In the genomic region with DNA sequence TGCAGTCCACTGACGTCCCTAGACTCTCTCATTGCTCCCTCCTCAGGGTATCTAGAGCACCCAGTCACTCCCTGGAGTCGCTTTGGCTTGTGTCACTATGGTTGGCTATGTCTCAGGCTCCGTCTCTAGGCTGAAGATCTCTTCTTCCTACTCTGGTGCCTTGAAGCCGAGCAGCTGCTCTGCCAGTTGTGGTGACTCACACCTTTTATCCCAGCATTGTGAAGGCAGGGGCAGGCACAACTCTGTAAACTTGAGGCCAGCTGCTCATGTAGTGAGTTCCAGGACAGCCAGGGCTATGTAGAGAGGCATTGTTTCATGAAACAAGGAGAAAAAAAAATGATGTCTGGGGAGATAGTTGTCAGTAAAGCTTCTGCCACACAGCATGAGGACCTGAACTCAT, we compare ENCODE assay signal across 20 mouse cellular contexts.
"Had no signal": no experiment of that assay in that cellular context is flagged by ENCODE, and none has a peak within 500 bp of the region (broad histone marks: within the 10 kb centered on the region; RNA-seq: fewer than 3 reads in every experiment).

No protein-coding gene starts in this region.

- H3K4me3 ChIP-seq: limb, embryonic 10.5 days; limb, embryonic 13.5 days; liver, embryonic 12.5 days; liver, embryonic 15.5 days; lung, embryonic 15.5 days; midbrain, embryonic 13.5 days; myocyte; neural tube, embryonic 13.5 days; stomach, embryonic 15.5 days had no signal

- H3K36me3 ChIP-seq: limb, embryonic 10.5 days; limb, embryonic 13.5 days; liver, embryonic 12.5 days; liver, embryonic 15.5 days; lung, embryonic 15.5 days; midbrain, embryonic 13.5 days; neural tube, embryonic 13.5 days; stomach, embryonic 15.5 days had no signal

- DNase-seq: kidney, adult 9 months; kidney, postnatal 14 days; kidney, postnatal 4 days; liver; lung, adult 18-20 months; lung, postnatal 10 days; lung, postnatal 36 days; retina, postnatal 1 day; right cerebral cortex, postnatal 25 days; spleen, adult 18-20 months; thymus, postnatal 25 days had no signal

- H3K27me3 ChIP-seq: liver, embryonic 12.5 days; liver, embryonic 15.5 days; lung, embryonic 15.5 days; midbrain, embryonic 13.5 days; neural tube, embryonic 13.5 days; stomach, embryonic 15.5 days had no signal
